Mouse (Mus musculus) urinary bladder, postnatal 14 days (tissue): ENCODE results near the gene Mllt11.

Experiments used
- DNase-seq: peaks from one replicate; pipeline ENCODE4 v3.0.0; 2021; ENCODE audit warnings: low spot score

Gene Mllt11

GRCm38 (mm10) chr3:95231298-95232221, at the start of gene Mllt11:
Gene Mllt11 (minus strand): TSS chr3:95232171.
- no peak for DNase-seq

- peak; percentile 99 for DNase-seq
Observed at GRCm38 (mm10) chr3:95281216-95282126, 49.5 kb upstream of the Mllt11 start, which contains the start of the genes Mindy1 and Prune1. Gene Mindy1 (plus strand): TSS chr3:95281345. Gene Prune1 (minus strand): TSS chr3:95282076.

- DNase-seq: peak; percentile 29
Observed at GRCm38 (mm10) chr3:95280747-95281146, 48.8 kb upstream of the Mllt11 start.

- DNase-seq: peak; percentile 46
Observed at GRCm38 (mm10) chr3:95277149-95277551, 45.2 kb upstream of the Mllt11 start.

GRCm38 (mm10) chr3:95276428-95276934, 44.5 kb upstream of the Mllt11 start:
- DNase-seq: no peak

GRCm38 (mm10) chr3:95275161-95275560, 43.2 kb upstream of the Mllt11 start:
- no peak for DNase-seq

- DNase-seq: no peak
Observed at GRCm38 (mm10) chr3:95274453-95274852, 42.5 kb upstream of the Mllt11 start.

GRCm38 (mm10) chr3:95273471-95273870, 41.5 kb upstream of the Mllt11 start:
- no peak for DNase-seq

GRCm38 (mm10) chr3:95270766-95271364, 38.9 kb upstream of the Mllt11 start:
- no peak for DNase-seq

- no peak for DNase-seq
Observed at GRCm38 (mm10) chr3:95269789-95270188, 37.8 kb upstream of the Mllt11 start.

GRCm38 (mm10) chr3:95267855-95268254, 35.9 kb upstream of the Mllt11 start:
- DNase-seq: no peak

GRCm38 (mm10) chr3:95266052-95266451, 34.1 kb upstream of the Mllt11 start:
- DNase-seq: no peak

GRCm38 (mm10) chr3:95264724-95265123, 32.8 kb upstream of the Mllt11 start:
- no peak for DNase-seq

- peak; percentile 73 for DNase-seq
Observed at GRCm38 (mm10) chr3:95263089-95263739, 31.2 kb upstream of the Mllt11 start.

- DNase-seq: no peak
Observed at GRCm38 (mm10) chr3:95261975-95262374, 30.0 kb upstream of the Mllt11 start.

GRCm38 (mm10) chr3:95256931-95257330, 25.0 kb upstream of the Mllt11 start:
- no peak for DNase-seq

GRCm38 (mm10) chr3:95250783-95251424, 18.9 kb upstream of the Mllt11 start, which contains the start of gene Bnipl:
Gene Bnipl (minus strand): TSS chr3:95251193.
- peak; percentile 55 for DNase-seq

GRCm38 (mm10) chr3:95250361-95250760, 18.4 kb upstream of the Mllt11 start:
- DNase-seq: no peak

GRCm38 (mm10) chr3:95247660-95248336, 15.8 kb upstream of the Mllt11 start:
- no peak for DNase-seq
